Mouse (Mus musculus) mouse trophoblast stem cell (cell line): Measurements from ENCODE around the gene Opn1sw.
"Not testable (repeated sequence)": the region's sequence is repeated elsewhere in the genome, so short reads cannot be mapped to it uniquely, and the experiment has no call there.

Experiments
- in situ Hi-C, 2 experiments: fragments of 300-500 bp; cut with MseI, MboI; formaldehyde crosslinking; loops; 2 replicates in 1 of 2; 3 replicates in 1 of 2; pipeline ENCODE4 v1.15.1; 2025

Gene Opn1sw

GRCm38 (mm10) chr6:29347189-29347588, 41.1 kb downstream of the Opn1sw start:
- in situ Hi-C loops: no loop called here

GRCm38 (mm10) chr6:29346512-29346911, 41.8 kb downstream of the Opn1sw start:
- in situ Hi-C loops: not testable (repeated sequence)

- in situ Hi-C loops: no loop called here
Measured at GRCm38 (mm10) chr6:29329514-29329913, 58.8 kb downstream of the Opn1sw start.

GRCm38 (mm10) chr6:29326961-29327360, 61.3 kb downstream of the Opn1sw start:
- in situ Hi-C loops: no loop called here
